ENCODE assay signal across 10 mouse cellular contexts in genomic region chr2:136485401-136485800, GRCm38 (mm10). TPM values are rescaled to one million over a fixed set of nuclear protein-coding genes. Genes with fewer than 3 reads are reported as not detected.
DNase-seq lines count a peak whose midpoint lies in the region; ATAC-seq lines count a peak whose summit lies in the region.
"Had no signal": no experiment of that assay in that cellular context is flagged by ENCODE, and none has a peak within 500 bp of the region (broad histone marks: within the 10 kb centered on the region; RNA-seq: fewer than 3 reads in every experiment).

No protein-coding gene starts in this region.

- WGBS in embryonic facial prominence, embryonic 11.5 days: 89% methylated on average over 1 of the region's 1 CpGs
- WGBS in embryonic facial prominence, embryonic 10.5 days: 95% methylated on average over 1 of the region's 1 CpGs
- 90% methylated on average over 1 of the region's 1 CpGs for WGBS in kidney, embryonic 16.5 days
- WGBS in embryonic facial prominence, embryonic 15.5 days: 100% methylated on average over 1 of the region's 1 CpGs
- WGBS in midbrain, embryonic 12.5 days: 98% methylated on average over 1 of the region's 1 CpGs

- no peaks in the 10 kb centered on the region for H3K4me1 ChIP-seq in embryonic facial prominence, embryonic 11.5 days (ENCODE audit: control insufficient read depth, insufficient read depth, low read length)
- peaks cover 5% of the 10 kb centered on the region for H3K4me1 ChIP-seq in embryonic facial prominence, embryonic 10.5 days
- H3K4me1 ChIP-seq in kidney, embryonic 16.5 days (ENCODE audit: insufficient read depth, low read length): peaks cover 7% of the 10 kb centered on the region; the same call in 1 of the 2 replicates
- H3K4me1 ChIP-seq in embryonic facial prominence, embryonic 15.5 days: 0 out of 2 replicates have a peak, but pooled peaks cover 3% of the 10 kb centered on the region
- H3K4me1 ChIP-seq in midbrain, embryonic 12.5 days: no peaks in the 10 kb centered on the region; the same call in 1 of the 2 replicates

- no peaks in the 10 kb centered on the region for H3K9me3 ChIP-seq in embryonic facial prominence, embryonic 11.5 days (replicated peaks; ENCODE audit: control insufficient read depth, low read length)
- no peaks in the 10 kb centered on the region for H3K9me3 ChIP-seq in embryonic facial prominence, embryonic 10.5 days
- no peaks in the 10 kb centered on the region for H3K9me3 ChIP-seq in kidney, embryonic 16.5 days (ENCODE audit: low read length)
- no peaks in the 10 kb centered on the region for H3K9me3 ChIP-seq in embryonic facial prominence, embryonic 15.5 days (replicated peaks)
- H3K9me3 ChIP-seq in midbrain, embryonic 12.5 days: no peaks in the 10 kb centered on the region

- H3K27me3 ChIP-seq in embryonic facial prominence, embryonic 11.5 days (ENCODE audit: control insufficient read depth, insufficient read depth, low read length): no peaks in the 10 kb centered on the region
- no peaks in the 10 kb centered on the region for H3K27me3 ChIP-seq in embryonic facial prominence, embryonic 10.5 days (replicated peaks; ENCODE audit: low read depth, poor library complexity, severe bottlenecking)
- no peaks in the 10 kb centered on the region for H3K27me3 ChIP-seq in kidney, embryonic 16.5 days (ENCODE audit: insufficient read depth, low read length)
- H3K27me3 ChIP-seq in embryonic facial prominence, embryonic 15.5 days: no peaks in the 10 kb centered on the region
- no peaks in the 10 kb centered on the region for H3K27me3 ChIP-seq in midbrain, embryonic 12.5 days

- ATAC-seq in embryonic facial prominence, embryonic 11.5 days (replicated peaks; ENCODE audit: insufficient number of reproducible peaks, low FRiP score, low TSS enrichment, low read depth): 0 out of 2 replicates have a peak, but pooled peaks have one; percentile 6
- ATAC-seq in kidney, embryonic 16.5 days (ENCODE audit: low FRiP score, low TSS enrichment): no peak
- ATAC-seq in embryonic facial prominence, embryonic 15.5 days (ENCODE audit: insufficient number of reproducible peaks, low FRiP score, low TSS enrichment, low read depth): no peak
- ATAC-seq in midbrain, embryonic 12.5 days (ENCODE audit: low FRiP score, low read depth): peak; percentile 39; the same call in 1 of the 2 replicates

- H3K9ac ChIP-seq in embryonic facial prominence, embryonic 11.5 days (replicated peaks; ENCODE audit: low read length): no peak overlapping the region
- no peak overlapping the region for H3K9ac ChIP-seq in kidney, embryonic 16.5 days (replicated peaks; ENCODE audit: low read length)
- no peak overlapping the region for H3K9ac ChIP-seq in embryonic facial prominence, embryonic 15.5 days
- no peak overlapping the region for H3K9ac ChIP-seq in midbrain, embryonic 12.5 days (replicated peaks)

- no peaks in the 10 kb centered on the region for H3K36me3 ChIP-seq in embryonic facial prominence, embryonic 11.5 days (replicated peaks; ENCODE audit: control insufficient read depth, insufficient read depth, low read depth, low read length)
- no peaks in the 10 kb centered on the region for H3K36me3 ChIP-seq in embryonic facial prominence, embryonic 10.5 days (replicated peaks)
- no peaks in the 10 kb centered on the region for H3K36me3 ChIP-seq in kidney, embryonic 16.5 days (ENCODE audit: insufficient read depth, low read length)
- H3K36me3 ChIP-seq in embryonic facial prominence, embryonic 15.5 days: no peaks in the 10 kb centered on the region
- no peaks in the 10 kb centered on the region for H3K36me3 ChIP-seq in midbrain, embryonic 12.5 days
- H3K36me3 ChIP-seq: G1E had no signal

- no peak for DNase-seq in embryonic facial prominence, embryonic 11.5 days (ENCODE audit: low spot score)
- DNase-seq in embryonic facial prominence, embryonic 10.5 days (ENCODE audit: low spot score): no peak
- DNase-seq in kidney, adult 9 months: no peak
- DNase-seq in adrenal gland, adult (ENCODE audit: inconsistent age in 2 of 2, low spot score in 1 of 2): no peak
- DNase-seq in thymus, postnatal 4 days: no peak

- H3K4me2 ChIP-seq in embryonic facial prominence, embryonic 11.5 days (ENCODE audit: low read depth, low read length): no peak overlapping the region
- peak overlapping the region; percentile 36 for H3K4me2 ChIP-seq in kidney, embryonic 16.5 days (replicated peaks; ENCODE audit: low read depth, low read length)
- 0 out of 2 replicates have a peak overlapping the region, but pooled peaks have one; percentile 22 for H3K4me2 ChIP-seq in embryonic facial prominence, embryonic 15.5 days (replicated peaks)
- no peak overlapping the region for H3K4me2 ChIP-seq in midbrain, embryonic 12.5 days (replicated peaks)

- H3K4me3 ChIP-seq in embryonic facial prominence, embryonic 11.5 days (ENCODE audit: low read depth, low read length): no peak overlapping the region
- no peak overlapping the region for H3K4me3 ChIP-seq in embryonic facial prominence, embryonic 10.5 days
- H3K4me3 ChIP-seq in kidney, embryonic 16.5 days (ENCODE audit: low read length): peak overlapping the region; percentile 25; the same call in 1 of the 2 replicates
- no peak overlapping the region for H3K4me3 ChIP-seq in embryonic facial prominence, embryonic 15.5 days (replicated peaks)
- no peak overlapping the region for H3K4me3 ChIP-seq in midbrain, embryonic 12.5 days
- H3K4me3 ChIP-seq: erythroblast, embryonic 14.5 days had no signal

- H3K27ac ChIP-seq in embryonic facial prominence, embryonic 11.5 days (replicated peaks; ENCODE audit: low read depth, low read length): no peak overlapping the region
- H3K27ac ChIP-seq in embryonic facial prominence, embryonic 10.5 days (replicated peaks): no peak overlapping the region
- no peak overlapping the region for H3K27ac ChIP-seq in kidney, embryonic 16.5 days (ENCODE audit: low read length)
- H3K27ac ChIP-seq in embryonic facial prominence, embryonic 15.5 days (replicated peaks): no peak overlapping the region
- no peak overlapping the region for H3K27ac ChIP-seq in midbrain, embryonic 12.5 days (replicated peaks)

RNA-seq across cellular contexts. Expression of gene Ankef1, which starts 16.3 kb away (rescaled TPM):
- 0.73 and 1.1 TPM in 2 replicates for polyA plus RNA-seq in embryonic facial prominence, embryonic 11.5 days (2014; fragmentation: Nextera tagmentation; extraction: Ambion mirVana)
- polyA plus RNA-seq in embryonic facial prominence, embryonic 10.5 days (2016; fragmentation: Nextera tagmentation; extraction: Ambion mirVana): 0.46 and 0.57 TPM in 2 replicates
- 0.19 and 0.24 TPM in 2 replicates for polyA plus RNA-seq in kidney, embryonic 16.5 days (2015; fragmentation: Nextera tagmentation; extraction: Ambion mirVana)
- 0.62 and 1.3 TPM in 2 replicates for polyA plus RNA-seq in embryonic facial prominence, embryonic 15.5 days (2015; fragmentation: Nextera tagmentation; extraction: Ambion mirVana)
- 0.65 and 0.88 TPM in 2 replicates for polyA plus RNA-seq in midbrain, embryonic 12.5 days (2016; fragmentation: Nextera tagmentation; extraction: Ambion mirVana)
- polyA plus RNA-seq: G1E had no signal

Comparison
In these comparisons a context has a peak if more than half of its experiments do, and no peak if none do; other contexts are left out.
1. ATAC-seq: peak in embryonic facial prominence, embryonic 11.5 days (single experiment) and midbrain, embryonic 12.5 days (single experiment); none in kidney, embryonic 16.5 days (single experiment) and embryonic facial prominence, embryonic 15.5 days (single experiment).
2. H3K4me2 ChIP-seq: peak in kidney, embryonic 16.5 days (single experiment) and embryonic facial prominence, embryonic 15.5 days (single experiment); none in embryonic facial prominence, embryonic 11.5 days (single experiment) and midbrain, embryonic 12.5 days (single experiment).